ENCODE assay signal across 16 mouse cellular contexts in genomic region chr3:107099866-107100265, GRCm38 (mm10). TPM values are rescaled to one million over a fixed set of nuclear protein-coding genes. Genes with fewer than 3 reads are reported as not detected.
"Had no signal": no experiment of that assay in that cellular context is flagged by ENCODE, and none has a peak within 500 bp of the region (broad histone marks: within the 10 kb centered on the region; RNA-seq: fewer than 3 reads in every experiment).

No protein-coding gene starts in this region.

- H3K9me3 ChIP-seq: limb, embryonic 15.5 days; liver, embryonic 12.5 days; midbrain, embryonic 10.5 days; neural tube, embryonic 13.5 days had no signal

- H3K4me3 ChIP-seq: liver, embryonic 12.5 days had no signal

- H3K27ac ChIP-seq: kidney, postnatal 0 days; limb, embryonic 15.5 days; liver, embryonic 12.5 days; midbrain, embryonic 10.5 days; neural tube, embryonic 13.5 days; stomach, postnatal 0 days had no signal

- ATAC-seq: intestine, postnatal 0 days; liver, embryonic 12.5 days had no signal

- H3K36me3 ChIP-seq: limb, embryonic 15.5 days; liver, embryonic 12.5 days; midbrain, embryonic 10.5 days; neural tube, embryonic 13.5 days had no signal

- DNase-seq: kidney, adult 9 months; kidney, postnatal 36 days; lung, embryonic 14.5 days; lung, postnatal 10 days; lung, postnatal 4 days; midbrain, embryonic 14.5 days; right cerebral cortex, postnatal 14 days had no signal

- H3K9ac ChIP-seq: limb, embryonic 15.5 days; liver, embryonic 12.5 days; lung, embryonic 14.5 days had no signal

RNA-seq across cellular contexts. Expression of gene Kcna2, which starts 1.1 kb away (rescaled TPM):
- total RNA-seq: monocyte, adult 5-6 weeks had no signal
- polyA plus RNA-seq: limb, embryonic 11.5 days had no signal
